Mouse (Mus musculus) megakaryocyte, embryonic 14.5 days (primary cell): ENCODE results near the gene Fndc7.

Source experiments
- FLI1 ChIP-seq: IDR thresholded peaks from 2 replicates; pipeline ENCODE4 v1.6.1; 2012; ENCODE audit warnings: low read length, inconsistent platforms, mixed read lengths
- GATA1 ChIP-seq: IDR thresholded peaks from 3 replicates; pipeline ENCODE4 v1.6.1; 2012; ENCODE audit warnings: mixed read lengths, low read length, inconsistent platforms, borderline replicate concordance

GRCm38 (mm10) chr3:108884706-108885289 is 5.0 kb downstream of the Fndc7 start:
- TF ChIP-seq GATA1 (no peak), FLI1 (no peak)
